Mouse (Mus musculus): ENCODE results near the gene Pkp1. TPM values are rescaled to one million over a fixed set of nuclear protein-coding genes. Genes with fewer than 3 reads are reported as not detected.

Gene Pkp1
- total RNA-seq, 1 experiment from 2014 or later, result not detected

DNA sequence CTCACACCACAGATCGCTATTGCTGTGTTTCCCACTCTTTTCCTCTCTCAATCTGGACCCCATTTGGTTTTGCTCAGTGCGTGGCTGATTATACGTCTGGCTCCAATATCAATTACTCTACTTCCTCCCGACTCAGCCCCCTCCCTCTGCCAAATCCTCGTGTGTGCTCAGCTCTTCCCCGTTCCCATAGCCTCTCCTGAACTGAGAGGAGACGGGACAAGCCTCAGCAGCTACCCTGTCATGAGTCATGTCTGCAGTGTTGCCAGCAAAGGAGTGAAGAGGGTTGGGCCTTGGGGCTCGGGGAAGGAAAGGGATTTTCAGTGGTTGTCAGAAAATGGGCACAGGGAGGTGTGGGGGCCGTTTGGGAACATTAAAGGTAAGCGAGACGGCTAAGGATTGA, 12.3 kb downstream of the Pkp1 start:
- peak; percentile 25 for DNase-seq

DNA sequence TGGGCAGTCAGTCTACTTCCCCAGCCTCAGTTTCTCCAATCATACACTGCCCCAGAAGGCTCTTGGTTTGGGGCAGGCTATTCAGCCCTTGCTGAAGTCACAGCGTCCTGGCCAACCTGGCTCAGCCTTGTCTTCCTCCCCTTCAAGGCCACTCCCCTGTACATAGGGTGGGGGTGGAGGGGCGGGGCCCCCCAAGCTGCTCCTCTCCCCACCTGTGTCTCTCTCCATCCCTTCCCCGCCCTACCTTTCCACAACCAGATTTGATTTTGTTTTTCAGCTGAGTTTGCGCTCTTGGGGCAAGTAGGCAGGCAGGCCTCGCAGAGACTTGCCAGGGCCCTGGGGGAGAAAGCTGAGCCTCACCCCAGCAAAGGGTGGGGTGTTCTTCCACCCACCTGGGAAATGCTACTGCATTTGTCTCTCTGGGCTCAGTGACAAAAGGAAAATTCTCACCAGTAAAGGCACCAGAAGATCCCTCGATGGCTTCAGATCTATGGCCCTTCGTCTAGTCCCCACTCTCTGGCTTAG, 19.0 kb downstream of the Pkp1 start:
- no peak for DNase-seq

DNA sequence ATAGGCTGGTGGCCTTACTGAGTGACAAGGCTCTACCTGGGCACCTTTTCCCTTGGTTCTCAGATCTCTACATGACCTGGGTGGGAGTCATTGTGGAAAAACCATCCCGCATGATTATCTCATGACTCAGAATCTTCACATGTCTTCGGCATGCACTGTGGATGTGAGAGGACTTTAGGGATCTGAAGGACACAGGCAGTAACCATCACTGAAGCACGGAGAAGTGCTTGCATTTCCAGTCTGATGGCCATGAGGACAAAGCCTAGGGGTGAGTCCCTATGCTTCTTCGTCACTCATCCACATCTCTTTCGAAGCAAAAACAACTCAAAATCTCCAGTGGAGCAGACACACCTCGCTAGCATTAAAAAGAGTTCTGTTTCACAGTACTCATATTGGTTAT, 19.7 kb downstream of the Pkp1 start:
- no peak for DNase-seq

DNA sequence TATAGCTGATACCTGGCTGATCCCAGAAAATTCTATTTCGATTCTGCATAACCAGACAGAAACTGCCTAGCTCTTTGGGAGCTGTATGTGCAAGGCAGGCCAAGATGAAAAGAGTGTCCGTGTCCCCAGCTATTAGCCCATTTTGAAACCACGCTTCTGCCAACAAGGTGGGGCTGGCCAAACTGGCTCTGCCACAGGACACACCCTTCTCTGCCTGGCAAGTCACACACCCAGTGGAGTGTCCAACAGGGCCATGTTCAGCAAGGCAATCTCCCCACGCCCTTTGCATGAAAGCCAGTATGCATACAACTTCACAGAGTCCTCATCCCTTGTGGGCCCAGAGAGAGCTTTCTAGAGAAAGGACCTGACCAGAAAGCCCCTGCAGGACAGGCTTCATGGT, 23.6 kb downstream of the Pkp1 start:
- DNase-seq, result peak; percentile 22

DNA sequence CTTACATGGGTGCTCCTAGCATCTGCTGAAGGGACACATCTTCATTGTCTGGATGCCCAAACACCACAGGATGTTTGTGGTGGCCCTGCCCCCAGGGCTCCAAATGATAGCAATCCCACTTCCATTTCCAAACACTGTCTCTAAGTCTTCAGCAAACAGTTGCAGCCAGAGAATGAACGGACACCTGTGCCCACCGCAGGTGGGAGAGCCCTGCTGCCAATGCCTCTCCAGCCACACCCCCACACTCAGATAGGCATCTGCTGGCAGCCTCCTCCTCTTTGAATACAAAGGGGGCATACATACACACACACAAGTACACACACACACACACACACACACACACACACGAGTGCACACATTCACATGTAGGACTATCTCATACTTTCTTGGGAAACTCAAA, 25.6 kb downstream of the Pkp1 start:
- no peak for DNase-seq

DNA sequence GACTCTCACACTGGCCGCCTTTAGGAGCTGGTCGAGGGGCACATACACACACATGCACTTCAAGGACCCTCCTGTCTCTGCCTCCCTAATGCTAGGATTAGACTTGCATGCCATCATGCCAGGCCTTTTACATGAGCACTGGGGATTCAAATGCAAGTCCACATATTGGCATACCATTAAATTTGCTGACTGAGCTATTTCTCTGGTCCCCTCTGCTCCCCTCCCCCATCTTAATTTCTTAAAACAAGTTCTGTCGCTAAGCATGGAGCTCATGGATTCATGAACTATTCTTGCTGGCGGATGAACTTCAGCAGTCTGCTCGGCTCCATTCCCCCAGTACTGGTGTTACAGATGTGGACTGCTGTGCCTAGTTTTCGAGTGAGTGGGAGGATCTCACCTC, 26.2 kb downstream of the Pkp1 start:
- DNase-seq, result no peak

DNA sequence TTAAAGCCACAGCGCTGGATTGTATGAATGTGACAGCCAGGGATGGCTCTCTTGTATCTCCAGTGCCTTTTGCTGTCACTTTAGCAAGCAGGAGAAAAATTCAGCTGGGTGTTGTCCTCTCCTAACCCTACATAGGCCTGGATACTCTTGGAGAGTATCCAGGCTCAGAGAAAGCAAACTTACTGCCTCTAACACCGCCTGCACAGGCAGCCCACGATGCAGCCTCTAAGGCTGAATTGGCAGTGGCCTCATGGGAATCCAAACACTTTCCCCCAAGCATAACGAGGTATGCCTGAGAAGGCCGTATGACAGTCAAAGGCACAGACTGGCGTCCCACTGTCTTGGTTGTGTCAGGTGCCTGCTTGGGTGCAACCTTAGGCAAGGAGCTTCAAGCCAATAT, 26.8 kb downstream of the Pkp1 start:
- no peak for DNase-seq

DNA sequence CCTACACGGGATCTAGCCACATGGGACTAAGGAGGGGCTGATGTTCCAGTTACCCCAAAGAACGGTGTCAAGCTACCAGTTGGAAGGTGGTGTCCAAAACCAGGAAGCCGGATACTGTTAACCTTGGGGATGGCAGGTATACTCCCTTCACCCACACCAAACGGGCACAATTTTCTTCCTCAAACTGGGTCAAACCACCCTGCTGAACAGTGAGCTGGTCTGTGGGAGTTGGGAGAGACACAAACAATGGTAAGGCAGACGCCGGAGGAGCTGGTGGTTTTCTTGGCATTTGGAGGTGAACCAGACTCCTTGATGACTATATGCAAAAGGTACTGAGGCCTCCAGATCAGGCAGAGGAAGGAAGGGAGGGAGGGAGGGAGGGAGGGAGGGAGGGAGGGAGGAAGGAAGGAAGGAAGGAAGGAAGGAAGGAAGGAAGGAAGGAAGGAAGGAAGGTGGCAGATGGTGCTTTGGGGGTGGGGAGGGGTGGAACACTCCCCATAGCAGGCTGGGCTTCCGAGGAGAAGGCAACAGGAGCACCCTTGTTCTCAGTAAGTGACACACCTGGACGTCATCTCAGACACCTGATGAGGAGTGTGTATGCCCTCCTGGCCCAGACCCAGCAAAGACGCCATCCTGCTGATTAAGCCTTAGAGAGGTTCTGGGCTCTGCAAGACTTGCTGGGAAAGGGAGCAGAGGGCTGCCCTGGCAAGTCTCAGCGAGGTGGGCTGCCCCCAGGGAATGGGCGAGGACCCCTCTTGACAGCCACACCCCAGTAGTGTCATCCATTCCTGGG, 27.4 kb downstream of the Pkp1 start:
- no peak for DNase-seq

DNA sequence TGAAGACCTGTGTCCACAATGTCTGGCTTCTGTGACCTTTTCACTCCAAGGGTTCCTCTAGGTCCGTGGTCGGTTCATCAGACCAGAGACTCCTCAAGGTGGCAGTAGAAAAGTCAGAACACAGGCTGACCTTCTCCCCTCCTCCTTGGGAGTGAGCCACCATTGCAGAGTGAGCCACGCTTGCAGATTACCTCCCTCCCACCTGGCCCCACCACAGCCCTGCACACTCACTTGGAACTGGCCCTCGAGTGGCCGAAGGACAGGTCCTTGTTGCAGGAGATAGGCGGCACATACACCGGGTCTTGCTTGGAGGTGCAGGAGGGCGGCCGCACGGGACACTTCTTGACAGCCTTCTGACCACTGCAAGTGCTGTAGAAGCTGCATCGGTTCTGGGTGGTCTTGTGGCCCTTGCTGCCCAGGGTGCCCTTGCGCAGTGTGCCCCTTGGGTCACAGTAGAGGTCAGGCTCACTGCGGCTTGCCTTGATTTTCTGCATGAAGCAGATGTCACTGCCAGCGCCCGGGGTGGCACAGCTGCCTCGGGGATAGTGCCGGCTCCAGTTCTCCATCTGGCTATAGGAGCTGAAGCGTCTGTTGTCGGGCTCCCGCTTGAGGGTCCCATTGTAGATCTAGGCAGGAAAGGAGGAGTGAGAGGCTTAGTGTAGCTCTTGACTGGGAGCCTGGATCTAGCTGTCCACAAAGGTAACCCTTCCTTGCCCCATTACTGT, 29.4 kb downstream of the Pkp1 start:
- no peak for DNase-seq

DNA sequence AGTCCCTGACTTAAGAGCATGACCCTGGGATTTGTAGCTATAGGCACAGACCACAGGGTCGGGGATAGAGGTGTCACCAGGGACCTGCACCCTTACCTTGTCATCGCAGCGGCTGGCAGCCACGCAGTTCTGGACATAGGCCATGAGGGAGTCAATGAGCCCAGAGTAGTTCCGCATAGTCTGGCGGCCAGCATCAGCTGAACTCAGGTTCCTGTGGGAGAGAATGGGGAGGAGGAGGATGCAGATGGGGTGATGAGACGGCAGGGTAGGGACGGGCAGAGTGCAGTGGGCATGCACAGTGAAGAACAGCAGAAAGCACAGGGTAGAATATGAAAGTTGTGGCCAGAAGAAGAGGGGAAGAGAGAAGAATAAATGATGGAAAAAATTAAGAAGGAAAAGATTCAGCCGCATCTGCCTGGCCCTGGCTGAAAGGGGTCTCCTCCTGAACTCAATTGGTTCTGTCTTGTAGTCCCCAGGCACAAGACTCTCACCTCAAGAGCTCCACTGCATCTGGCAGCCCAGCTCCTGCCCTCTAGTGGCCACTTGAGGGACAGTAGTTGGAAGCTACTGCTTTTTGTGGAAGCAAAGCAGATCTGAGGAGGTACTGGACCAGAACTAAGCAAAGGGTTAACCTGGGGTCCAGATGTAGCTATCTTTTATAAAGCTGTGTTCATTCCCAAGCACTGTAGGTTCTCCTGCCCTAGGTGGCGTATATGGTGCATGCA, 36.5 kb downstream of the Pkp1 start:
- DNase-seq, result peak; percentile 67

DNA sequence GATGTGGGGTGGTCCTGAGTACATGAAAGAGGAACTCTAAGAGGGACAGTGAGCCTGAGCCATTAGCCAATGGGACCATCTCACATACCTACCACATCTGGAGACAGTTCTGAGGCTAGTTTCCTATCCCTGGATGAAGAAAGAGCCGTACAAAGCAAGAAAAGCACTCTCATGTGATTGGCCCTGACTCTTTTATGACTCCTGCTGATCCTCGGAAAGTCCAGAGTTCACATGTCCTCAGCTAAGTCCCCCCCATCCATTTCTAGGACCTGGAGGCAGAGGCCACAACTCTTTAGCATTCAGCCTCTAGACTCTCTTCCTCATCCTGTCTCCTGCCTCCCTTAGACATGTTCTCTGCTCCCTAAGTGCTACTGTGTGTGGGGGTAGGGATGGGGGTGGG, 41.8 kb downstream of the Pkp1 start:
- no peak for DNase-seq

DNA sequence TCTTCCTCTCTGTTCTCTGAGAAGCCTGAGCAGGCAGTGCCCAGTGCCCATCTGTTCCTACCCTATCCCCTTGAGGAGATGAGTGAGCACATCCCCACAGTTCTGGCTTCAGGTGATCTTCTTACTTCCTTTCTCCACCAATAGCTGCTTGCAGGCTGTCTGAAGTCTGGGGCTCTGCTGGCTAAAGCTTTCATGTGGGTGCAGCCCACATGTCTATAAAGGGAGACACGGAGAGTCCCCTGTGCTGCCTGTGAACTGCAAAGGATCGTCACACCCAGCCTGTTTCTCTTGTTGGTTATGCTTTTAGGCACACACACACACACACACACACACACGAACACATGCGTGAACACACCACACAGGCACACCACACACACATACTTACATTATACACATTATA, 46.0 kb downstream of the Pkp1 start:
- no peak for DNase-seq

DNA sequence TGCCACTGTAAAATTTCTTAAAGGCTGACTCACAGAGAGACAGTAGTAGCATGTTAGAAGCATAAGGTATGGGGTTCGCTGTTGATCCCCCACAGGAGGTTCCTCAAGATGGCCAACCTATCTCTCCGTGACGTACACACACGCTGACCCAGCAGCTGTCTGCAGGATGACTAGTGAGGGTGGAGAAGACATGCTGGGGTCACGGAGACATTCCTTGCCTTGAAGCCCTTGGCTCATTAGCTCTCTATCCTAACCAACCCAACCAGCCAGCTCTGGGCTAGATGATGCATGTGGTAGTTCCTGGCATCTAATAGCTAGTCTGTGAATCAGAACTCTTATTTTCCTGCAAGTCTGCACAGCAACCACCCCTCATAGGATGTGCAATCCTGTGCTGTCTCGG, 50.4 kb downstream of the Pkp1 start:
- no peak for DNase-seq

DNA sequence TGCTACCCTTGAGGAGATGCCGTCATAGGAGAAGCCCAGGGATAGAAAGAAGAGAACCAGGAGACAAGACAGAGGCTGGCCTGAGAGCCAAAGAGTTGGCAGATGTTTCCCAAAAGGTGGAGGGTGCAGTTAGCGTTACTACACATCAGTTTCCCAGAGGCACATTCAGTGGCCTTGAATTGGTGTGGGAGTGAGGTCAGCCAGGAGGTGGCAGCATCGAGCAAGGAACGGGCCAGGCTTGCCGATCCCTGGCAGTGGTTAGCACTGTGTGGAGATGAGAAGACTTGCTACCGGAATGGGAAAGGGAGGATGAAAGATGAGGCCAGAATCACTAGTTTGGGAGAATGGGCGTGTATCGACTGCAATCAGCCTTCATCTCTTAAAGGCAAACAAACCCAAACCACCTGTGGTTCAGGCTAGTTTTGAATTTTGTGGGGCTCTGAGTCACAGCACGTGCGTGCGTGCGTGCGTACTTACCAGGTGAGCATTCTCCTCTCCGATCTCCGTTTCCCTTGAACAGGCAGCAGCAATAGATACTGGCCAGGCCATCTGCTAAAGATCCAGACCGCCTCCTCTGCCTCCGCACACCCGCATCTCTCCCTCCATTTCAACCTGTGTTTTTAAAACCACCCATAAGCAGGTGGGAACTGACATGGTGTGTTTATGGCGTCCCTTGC, 53.4 kb downstream of the Pkp1 start:
- DNase-seq, result peak; percentile 91

DNA sequence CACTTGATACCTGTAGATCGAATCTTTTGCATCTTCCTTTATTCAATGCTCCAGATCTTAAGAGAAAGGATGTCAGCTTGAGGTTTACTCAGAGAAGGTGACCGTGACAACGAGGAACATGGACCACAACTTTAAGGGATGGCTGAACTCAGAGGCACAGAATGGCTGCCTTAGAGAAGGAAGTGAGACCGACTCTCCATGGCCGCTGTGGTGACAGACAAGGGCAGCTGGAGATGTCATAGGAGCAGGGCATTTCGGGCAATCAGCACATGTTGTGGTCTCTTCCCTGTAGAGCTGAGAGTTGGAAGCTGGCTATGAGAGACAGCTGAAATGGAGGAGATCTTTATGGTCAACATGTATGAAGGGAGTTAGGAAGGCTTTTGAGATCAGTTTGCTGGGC, 54.2 kb downstream of the Pkp1 start:
- no peak for DNase-seq

DNA sequence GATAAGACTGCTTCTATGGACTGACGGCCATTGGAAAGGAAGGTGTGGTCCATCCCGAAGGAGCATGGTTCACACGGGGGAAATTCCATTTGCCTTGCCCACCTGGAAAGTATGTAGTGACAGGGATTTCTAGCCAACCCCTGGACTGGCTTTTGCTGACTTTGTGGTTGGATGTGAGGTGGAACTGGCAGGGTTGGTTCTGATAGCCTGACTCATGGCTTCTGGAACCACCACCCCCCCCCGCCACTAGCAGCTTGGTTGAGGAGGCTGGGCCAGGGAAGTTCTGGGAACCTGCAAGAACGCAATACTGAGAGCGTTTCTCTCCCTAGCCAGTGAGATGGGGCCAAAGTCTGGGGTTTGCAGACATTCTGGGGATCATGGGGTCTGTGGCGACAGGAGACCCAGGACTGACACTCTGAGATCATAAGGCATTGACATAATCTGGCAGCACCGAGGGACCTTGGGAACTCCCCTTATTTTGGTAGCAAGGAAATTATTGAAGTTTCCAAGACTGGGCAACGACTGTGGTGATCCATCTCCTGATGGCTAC, 55.1 kb downstream of the Pkp1 start:
- DNase-seq, result no peak

DNA sequence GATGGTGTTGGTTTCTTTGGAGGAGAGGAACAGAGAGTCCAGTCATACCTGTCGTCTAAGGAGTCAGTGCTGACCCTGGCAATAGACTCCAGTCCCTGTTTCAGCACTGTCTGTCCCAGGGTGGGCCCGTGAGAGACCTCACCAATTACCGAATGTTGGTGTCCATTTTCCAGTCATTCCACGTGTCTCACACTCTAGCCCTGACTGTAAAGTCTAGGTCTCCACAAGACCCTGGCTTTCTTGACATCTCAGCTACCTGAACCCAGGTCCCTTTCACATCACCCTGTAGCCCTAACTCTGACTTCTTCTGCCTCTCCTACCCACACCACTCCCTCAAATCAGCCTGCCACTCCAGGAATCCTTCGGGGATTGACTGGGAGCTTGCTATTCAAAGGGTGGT, 56.4 kb downstream of the Pkp1 start:
- no peak for DNase-seq

DNA sequence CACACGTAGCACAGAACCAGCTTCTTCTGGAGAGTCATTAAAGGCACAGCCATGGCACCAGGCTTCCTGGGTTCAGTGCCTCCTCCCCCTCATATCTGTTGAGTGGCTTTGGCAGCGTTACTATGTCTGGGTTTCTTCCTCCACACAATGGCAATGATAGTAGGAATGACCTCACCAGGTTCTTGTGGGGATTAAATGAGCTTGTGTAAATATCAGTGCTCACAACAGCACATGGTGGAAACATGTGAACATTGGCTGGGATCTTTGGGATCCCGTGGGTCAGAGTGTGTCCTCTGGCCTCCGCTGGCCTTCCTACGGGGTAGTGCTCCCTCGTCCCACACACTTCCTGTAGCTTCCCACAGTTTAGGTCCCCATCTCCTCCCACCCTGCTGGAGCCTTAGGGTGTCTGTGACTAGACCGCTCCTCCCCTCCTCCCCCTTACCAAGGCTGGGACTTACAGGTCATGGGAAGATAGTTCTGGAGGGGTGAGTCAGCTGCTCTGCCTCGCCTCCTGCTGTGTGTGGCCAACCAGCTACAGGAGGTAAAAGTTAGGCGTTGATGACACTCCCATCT, 56.9 kb downstream of the Pkp1 start:
- DNase-seq, result peak; percentile 52

DNA sequence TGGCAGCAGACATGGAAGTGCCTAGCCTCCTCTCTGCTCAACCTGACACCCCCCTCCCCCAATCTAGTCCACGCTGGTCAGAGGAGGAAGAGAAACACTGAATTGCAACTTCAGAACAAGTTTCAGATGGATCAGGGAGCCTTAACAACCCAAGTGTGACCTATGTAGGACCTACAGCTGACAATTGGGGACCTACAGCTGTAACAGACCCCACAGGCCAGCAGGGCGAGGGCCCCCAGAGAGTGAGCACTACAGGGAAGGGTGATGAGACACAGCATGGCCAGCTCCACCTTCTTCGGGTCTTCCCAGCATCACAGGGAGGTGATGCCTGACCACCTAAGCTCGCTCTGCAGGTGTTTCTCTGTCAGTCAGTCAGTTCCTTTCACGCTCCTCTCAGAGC, 57.9 kb downstream of the Pkp1 start:
- no peak for DNase-seq

DNA sequence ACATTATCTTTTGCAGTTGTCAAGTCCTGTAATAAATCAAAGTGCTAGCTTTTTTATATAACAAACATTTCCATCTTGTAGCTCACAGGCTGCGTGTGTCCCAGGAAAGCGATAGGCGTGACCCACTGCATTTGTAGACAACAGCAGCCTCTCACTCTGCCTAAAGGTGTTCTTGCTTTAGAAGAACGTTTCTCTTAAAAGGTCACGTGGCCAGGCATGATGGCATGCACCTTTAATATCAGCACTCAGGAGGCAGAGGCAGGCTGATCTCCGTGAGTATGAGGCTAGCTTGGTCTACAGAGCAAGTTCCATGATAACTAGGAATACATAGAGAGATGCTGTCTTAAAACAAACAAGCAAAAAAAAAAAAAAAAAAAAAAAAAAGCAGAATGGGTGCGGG, 60.5 kb downstream of the Pkp1 start:
- no peak for DNase-seq

DNA sequence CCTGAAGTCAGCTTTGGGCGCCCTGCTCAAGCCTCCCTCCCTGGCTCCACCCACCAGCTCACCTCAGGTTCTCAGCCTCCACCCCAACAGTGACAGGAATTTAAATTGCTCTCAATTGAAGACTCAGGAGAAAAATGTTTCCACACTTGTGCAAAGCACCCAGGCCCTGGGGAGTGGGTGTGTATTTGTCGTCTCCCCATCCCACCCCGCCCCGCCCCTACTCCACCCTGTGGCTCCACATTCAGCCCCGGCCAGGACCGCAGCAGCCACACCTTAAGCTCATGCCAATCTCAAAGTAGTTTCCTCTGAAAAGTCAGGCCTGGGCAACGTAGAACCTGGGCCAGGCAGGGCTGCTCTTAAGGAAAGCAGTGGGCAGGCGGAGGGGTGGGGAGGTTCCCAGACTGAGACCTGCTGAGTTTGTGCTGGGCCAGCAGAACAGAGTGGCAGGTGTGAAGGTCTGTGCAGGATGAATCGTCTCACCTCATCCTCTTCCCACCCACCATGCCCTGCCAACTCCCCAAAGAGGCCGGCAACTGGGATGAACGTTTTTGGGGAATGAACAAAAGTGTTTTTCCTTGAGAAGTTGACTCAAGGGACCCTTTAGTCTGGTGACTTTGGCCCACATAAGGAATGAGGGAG, 61.8 kb downstream of the Pkp1 start:
- DNase-seq, result no peak

Data from adrenal gland, postnatal 14 days (tissue).